16 mouse cellular contexts compared by ENCODE assay signal in genomic region chr7:37490312-37490711, GRCm38 (mm10).
DNase-seq lines count a peak whose midpoint lies in the region; ATAC-seq lines count a peak whose summit lies in the region.
"Had no signal": no experiment of that assay in that cellular context is flagged by ENCODE, and none has a peak within 500 bp of the region (broad histone marks: within the 10 kb centered on the region; RNA-seq: fewer than 3 reads in every experiment).

No protein-coding gene starts in this region.

- peak; percentile 21 for DNase-seq in lung, postnatal 25 days (ENCODE audit: low spot score)
- DNase-seq in lung, postnatal 10 days, result no peak
- DNase-seq in CD8-positive naive resting alpha-beta T cell, adult 2 months (ENCODE audit: low read depth in 2 of 2, low spot score in 2 of 2), result peak; percentile 35 to 53
- peak; percentile 82 for DNase-seq in induced T-regulatory cell, adult 2 months (ENCODE audit: low read depth)
- DNase-seq in thymus, postnatal 0 days (ENCODE audit: low spot score), result peak; percentile 68
- no peak for DNase-seq in forebrain, embryonic 14.5 days (ENCODE audit: low spot score)
- no peak for DNase-seq in gastrocnemius, postnatal 36 days
- DNase-seq in left cerebral cortex, postnatal 14 days (ENCODE audit: low spot score in 2 of 2), result no peak
- DNase-seq: cerebellum, postnatal 36 days; kidney, postnatal 4 days; lung, adult 18-20 months had no signal

- H3K4me3 ChIP-seq in forebrain, embryonic 14.5 days (ENCODE audit: low read depth, low read length), result no peak overlapping the region
- H3K4me3 ChIP-seq: embryonic facial prominence, embryonic 12.5 days; hindbrain, embryonic 12.5 days; megakaryocyte, embryonic 14.5 days had no signal

- no peak for ATAC-seq in forebrain, embryonic 14.5 days
- ATAC-seq: intestine, embryonic 16.5 days had no signal

- intact Hi-C loops in gastrocnemius, postnatal 36 days (cut with DNase I), result no loop called here
- intact Hi-C loops in left cerebral cortex, postnatal 14 days (cut with DNase I), result no loop called here

- WGBS in forebrain, embryonic 14.5 days, result 83% methylated on average over 5 of the region's 5 CpGs

- no peak overlapping the region for H3K4me2 ChIP-seq in forebrain, embryonic 14.5 days (ENCODE audit: low read length)
- H3K4me2 ChIP-seq: embryonic facial prominence, embryonic 12.5 days; hindbrain, embryonic 12.5 days had no signal

- no peaks in the 10 kb centered on the region for H3K9me3 ChIP-seq in forebrain, embryonic 14.5 days (replicated peaks; ENCODE audit: control insufficient read depth, low read length)
- H3K9me3 ChIP-seq: embryonic facial prominence, embryonic 12.5 days; hindbrain, embryonic 12.5 days had no signal

- H3K4me1 ChIP-seq in forebrain, embryonic 14.5 days (ENCODE audit: control insufficient read depth, insufficient read depth, low read length), result peaks cover 2% of the 10 kb centered on the region; the same call in 1 of the 2 replicates
- H3K4me1 ChIP-seq: embryonic facial prominence, embryonic 12.5 days; megakaryocyte, embryonic 14.5 days had no signal

- H3K27ac ChIP-seq in forebrain, embryonic 14.5 days (ENCODE audit: low read depth, low read length), result no peak overlapping the region
- H3K27ac ChIP-seq: embryonic facial prominence, embryonic 12.5 days; hindbrain, embryonic 12.5 days had no signal

- H3K27me3 ChIP-seq in forebrain, embryonic 14.5 days (replicated peaks; ENCODE audit: control insufficient read depth, insufficient read depth, low read length), result no peaks in the 10 kb centered on the region
- H3K27me3 ChIP-seq: CH12.LX; embryonic facial prominence, embryonic 12.5 days; hindbrain, embryonic 12.5 days; megakaryocyte, embryonic 14.5 days had no signal

- no peak overlapping the region for H3K9ac ChIP-seq in forebrain, embryonic 14.5 days (ENCODE audit: low read length)
- H3K9ac ChIP-seq: embryonic facial prominence, embryonic 12.5 days; hindbrain, embryonic 12.5 days had no signal

- H3K36me3 ChIP-seq in forebrain, embryonic 14.5 days (ENCODE audit: control insufficient read depth, insufficient read depth, low read length), result no peaks in the 10 kb centered on the region
- H3K36me3 ChIP-seq: embryonic facial prominence, embryonic 12.5 days had no signal

Comparison
In these comparisons a context has a peak if more than half of its experiments do, and no peak if none do; other contexts are left out.
1. DNase-seq: peak in lung, postnatal 25 days (single experiment), CD8-positive naive resting alpha-beta T cell, adult 2 months (2 of 2), induced T-regulatory cell, adult 2 months (single experiment) and thymus, postnatal 0 days (single experiment); none in lung, postnatal 10 days (single experiment), forebrain, embryonic 14.5 days (single experiment), gastrocnemius, postnatal 36 days (0 of 2) and left cerebral cortex, postnatal 14 days (0 of 2).